Mouse (Mus musculus) heart, embryonic 11.5 days (tissue): Measurements from ENCODE around the gene Adamts9. TPM values are rescaled to one million over a fixed set of nuclear protein-coding genes. Genes with fewer than 3 reads are reported as not detected.
A peak's percentile ranks its signal among the peaks of the same experiment; 100 is the strongest.

ENCODE experiments used
- ATAC-seq: fragments of 200-750 bp; cut with Nextera tagmentation; replicated peaks from 2 replicates; pipeline ENCODE4 v1.8.0; 2017; ENCODE audit warnings: moderate library complexity; ENCODE audit not compliant: insufficient number of reproducible peaks, low FRiP score, low TSS enrichment
- H3K27ac ChIP-seq: fragments of 300-500 bp; sonication (generic); 2 replicates; pipeline ENCODE4 v1.5.1; 2014; ENCODE audit warnings: mild to moderate bottlenecking, low read depth, low read length
- H3K27me3 ChIP-seq: fragments of 300-500 bp; sonication (generic); 2 replicates; pipeline ENCODE4 v1.6.1; 2014; ENCODE audit warnings: mild to moderate bottlenecking, low read length, mixed read lengths; ENCODE audit not compliant: control insufficient read depth, insufficient read depth
- H3K36me3 ChIP-seq: fragments of 300-500 bp; sonication (generic); 2 replicates; pipeline ENCODE4 v1.6.1; 2014; ENCODE audit warnings: mild to moderate bottlenecking, low read length, moderate library complexity, mixed read lengths; ENCODE audit not compliant: control insufficient read depth, insufficient read depth
- H3K4me1 ChIP-seq: fragments of 300-500 bp; sonication (generic); 2 replicates; pipeline ENCODE4 v1.6.1; 2014; ENCODE audit warnings: low read length; ENCODE audit not compliant: control insufficient read depth, insufficient read depth
- H3K4me2 ChIP-seq: fragments of 300-500 bp; sonication (generic); 2 replicates; pipeline ENCODE4 v1.6.1; 2014; ENCODE audit warnings: mild to moderate bottlenecking, moderate library complexity
- H3K4me3 ChIP-seq: fragments of 300-500 bp; sonication (generic); 2 replicates; pipeline ENCODE4 v1.5.1; 2014; ENCODE audit warnings: low read depth, low read length
- H3K9ac ChIP-seq: fragments of 300-500 bp; sonication (generic); 2 replicates; pipeline ENCODE4 v1.6.1; 2014; ENCODE audit warnings: mild to moderate bottlenecking, low read depth, low read length, moderate library complexity
- H3K9me3 ChIP-seq: fragments of 300-500 bp; sonication (generic); replicated peaks from 2 replicates; pipeline ENCODE4 v1.6.1; 2016; ENCODE audit warnings: low read length; ENCODE audit not compliant: control insufficient read depth
- WGBS: fragments of 180-500 bp; shearing (Covaris S2); extraction: QIAGEN DNeasy Blood & Tissue Kit; methylation state at CpG from one replicate; pipeline ENCODE4 v1.1.7; 2014; ENCODE audit not compliant: insufficient replicate concordance; 5-methylcytosine and 5-hydroxymethylcytosine counted together
- polyA plus RNA-seq: library from polyadenylated mRNA; unstranded; fragments of >200 nt; fragmentation: Nextera tagmentation; extraction: Ambion mirVana; gene quantifications from 2 replicates; pipeline ENCODE4 v1.2.1, GENCODE M21; 2014

The Adamts9 gene
- polyA plus RNA-seq, 1 experiment from 2014 or later: 9.6 TPM

DNA sequence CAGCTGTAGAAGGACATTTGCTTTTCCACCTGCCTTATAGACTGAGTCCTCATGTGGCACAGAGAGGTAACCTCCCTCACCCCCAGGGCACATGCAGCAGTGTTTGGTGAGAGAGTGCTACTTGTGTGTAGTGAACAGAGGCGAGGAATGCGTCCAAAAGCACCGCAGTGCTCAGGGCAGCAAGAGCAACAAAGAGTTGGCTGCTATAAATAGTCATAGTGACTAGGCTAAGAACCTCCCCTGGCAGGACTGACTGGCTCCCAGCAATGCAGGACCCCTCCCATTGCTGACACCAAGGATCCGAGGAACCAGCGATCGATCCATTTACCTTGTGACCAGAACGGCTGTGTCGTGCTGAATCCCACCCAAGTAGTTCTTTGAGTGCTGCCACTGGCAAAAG is 33.9 kb downstream of the Adamts9 start:
- Histone ChIP-seq H3K36me3 (peaks cover 3% of the 10 kb centered on the region; the same call in 1 of the 2 replicates), H3K27me3 (no peaks in the 10 kb centered on the region), H3K9ac (no peak overlapping the region), H3K9me3 (no peaks in the 10 kb centered on the region), H3K4me3 (no peak overlapping the region), H3K27ac (peak overlapping the region; percentile 71), H3K4me2 (peak overlapping the region; percentile 44; the same call in 1 of the 2 replicates), H3K4me1 (peaks cover 21% of the 10 kb centered on the region)
- 26% methylated on average over 8 of the region's 8 CpGs for WGBS
- ATAC-seq: no peak; the same call in 1 of the 2 replicates

DNA sequence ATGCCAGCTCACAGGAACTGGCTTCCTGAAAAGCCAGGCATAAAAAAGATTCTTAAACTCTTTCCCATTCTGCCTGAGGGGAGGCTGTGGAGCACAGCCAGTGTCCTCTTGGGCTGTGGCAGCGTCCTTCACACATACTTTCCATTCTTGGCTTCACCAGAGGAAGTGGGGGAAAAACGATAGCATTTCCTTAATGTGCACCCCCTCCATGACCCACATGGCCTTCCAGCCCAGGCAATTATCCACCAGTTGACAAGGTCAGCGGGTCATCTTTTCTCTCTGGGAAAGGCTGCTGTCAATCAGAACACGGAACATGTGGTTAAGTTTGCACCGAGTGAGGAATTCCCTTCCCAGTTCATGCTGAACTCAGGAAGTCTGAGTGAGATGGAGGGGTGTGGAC is 37.4 kb downstream of the Adamts9 start:
- peaks cover 21% of the 10 kb centered on the region for H3K4me1 ChIP-seq
- peak overlapping the region; percentile 58; the same call in 1 of the 2 replicates for H3K27ac ChIP-seq
- H3K9ac ChIP-seq: no peak overlapping the region
- no peaks in the 10 kb centered on the region for H3K27me3 ChIP-seq
- no peak for ATAC-seq
- peaks cover 14% of the 10 kb centered on the region for H3K36me3 ChIP-seq
- H3K4me3 ChIP-seq: no peak overlapping the region
- H3K4me2 ChIP-seq: 0 out of 2 replicates have a peak overlapping the region, but pooled peaks have one; percentile 27
- 12% methylated on average over 5 of the region's 5 CpGs for WGBS
- H3K9me3 ChIP-seq: no peaks in the 10 kb centered on the region

GRCm38 (mm10) chr6:92904491-92904890 is 38.8 kb downstream of the Adamts9 start:
- Histone ChIP-seq H3K4me2 (no peak overlapping the region), H3K9ac (no peak overlapping the region), H3K9me3 (no peaks in the 10 kb centered on the region), H3K27ac (no peak overlapping the region), H3K27me3 (no peaks in the 10 kb centered on the region), H3K36me3 (peaks cover 14% of the 10 kb centered on the region), H3K4me3 (no peak overlapping the region), H3K4me1 (peaks cover 21% of the 10 kb centered on the region)
- WGBS: 51% methylated on average over 2 of the region's 2 CpGs
- no peak for ATAC-seq

DNA sequence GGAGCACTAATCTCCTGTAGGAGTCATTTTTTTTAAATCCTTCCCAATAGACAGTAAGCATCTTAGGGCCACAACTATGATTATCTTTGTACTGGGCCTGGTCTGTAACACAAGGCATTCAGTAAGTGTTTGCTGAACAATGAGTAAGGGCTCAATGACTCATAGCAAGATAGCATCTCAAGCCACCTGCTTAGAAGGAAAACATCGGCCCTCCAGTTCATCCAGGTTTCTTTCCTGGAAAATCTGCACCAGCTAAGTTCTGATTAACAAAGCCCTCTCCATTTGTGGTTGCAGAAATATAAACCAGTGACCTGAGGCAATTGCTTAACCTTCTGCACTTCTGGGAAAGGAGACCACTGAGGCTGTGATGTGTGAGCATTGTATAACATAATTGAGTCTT is 39.3 kb downstream of the Adamts9 start:
- peaks cover 19% of the 10 kb centered on the region for H3K4me1 ChIP-seq
- H3K4me2 ChIP-seq: no peak overlapping the region
- H3K4me3 ChIP-seq: no peak overlapping the region
- no peaks in the 10 kb centered on the region for H3K27me3 ChIP-seq
- no peak overlapping the region for H3K9ac ChIP-seq
- no peak overlapping the region for H3K27ac ChIP-seq
- H3K36me3 ChIP-seq: peaks cover 14% of the 10 kb centered on the region
- no peaks in the 10 kb centered on the region for H3K9me3 ChIP-seq
- WGBS: 49% methylated on average over 1 of the region's 1 CpGs
- no peak for ATAC-seq

DNA sequence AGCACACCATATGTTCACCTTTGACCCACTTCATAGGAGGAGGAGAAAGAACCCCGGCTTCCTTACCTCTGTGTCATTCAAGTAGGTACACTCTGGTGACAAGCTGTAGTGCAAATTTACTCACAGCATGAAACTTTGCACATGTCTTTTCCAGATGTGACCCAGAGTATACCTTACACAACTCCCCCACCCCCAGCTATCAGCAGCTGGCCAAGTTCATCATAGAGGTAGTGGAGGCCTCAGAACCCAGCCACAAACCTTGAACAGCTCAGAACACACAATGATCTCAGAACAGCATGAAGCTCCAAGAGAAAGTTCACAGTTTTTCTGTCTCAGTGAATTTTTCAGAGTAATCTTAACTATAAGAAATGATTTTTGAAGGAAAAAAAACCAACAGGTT is 51.8 kb downstream of the Adamts9 start:
- Histone ChIP-seq H3K27ac (no peak overlapping the region), H3K4me2 (no peak overlapping the region), H3K4me3 (no peak overlapping the region), H3K9ac (no peak overlapping the region), H3K9me3 (no peaks in the 10 kb centered on the region), H3K36me3 (peaks cover 30% of the 10 kb centered on the region), H3K4me1 (peaks cover 9% of the 10 kb centered on the region; the same call in 1 of the 2 replicates), H3K27me3 (no peaks in the 10 kb centered on the region)
- no peak for ATAC-seq
- WGBS: 83% methylated on average over 1 of the region's 1 CpGs

- peaks cover 2% of the 10 kb centered on the region; the same call in 1 of the 2 replicates for H3K4me1 ChIP-seq
- H3K4me3 ChIP-seq: no peak overlapping the region
- no peak overlapping the region for H3K27ac ChIP-seq
- ATAC-seq: no peak
- no peak overlapping the region for H3K4me2 ChIP-seq
- 60% methylated on average over 9 of the region's 9 CpGs for WGBS
- no peaks in the 10 kb centered on the region for H3K9me3 ChIP-seq
- no peaks in the 10 kb centered on the region for H3K27me3 ChIP-seq
- H3K36me3 ChIP-seq: peaks cover 10% of the 10 kb centered on the region
- H3K9ac ChIP-seq: no peak overlapping the region
Observed at GRCm38 (mm10) chr6:92883131-92883900, 60.0 kb downstream of the Adamts9 start.

DNA sequence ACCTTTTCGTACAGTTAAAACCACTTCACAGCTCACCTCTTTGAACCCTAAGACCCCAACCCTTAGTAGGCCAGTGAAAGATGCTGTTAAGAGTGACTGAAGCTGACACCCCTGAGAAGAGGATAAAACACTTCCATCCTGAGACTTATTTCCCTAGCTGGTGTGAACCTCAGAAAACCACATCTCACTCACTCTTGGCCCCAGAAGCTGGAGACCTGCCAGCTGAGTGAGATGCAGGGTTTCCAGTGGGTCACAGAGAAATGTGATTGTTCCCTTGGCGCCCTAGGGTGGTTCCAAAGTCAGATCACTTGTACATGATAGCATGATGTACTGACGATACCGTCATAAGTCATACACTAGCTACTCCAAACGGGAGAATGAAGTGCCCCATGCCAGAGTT is 60.8 kb downstream of the Adamts9 start:
- Histone ChIP-seq H3K27ac (no peak overlapping the region), H3K36me3 (peaks cover 13% of the 10 kb centered on the region)

GRCm38 (mm10) chr6:92879700-92880265 is 63.5 kb downstream of the Adamts9 start:
- WGBS: 79% methylated on average over 14 of the region's 14 CpGs
- H3K9me3 ChIP-seq: no peaks in the 10 kb centered on the region
- H3K27ac ChIP-seq: no peak overlapping the region
- H3K4me1 ChIP-seq: peaks cover 2% of the 10 kb centered on the region
- H3K4me3 ChIP-seq: no peak overlapping the region
- H3K4me2 ChIP-seq: no peak overlapping the region
- ATAC-seq: no peak
- peaks cover 8% of the 10 kb centered on the region for H3K36me3 ChIP-seq
- no peak overlapping the region for H3K9ac ChIP-seq
- H3K27me3 ChIP-seq: no peaks in the 10 kb centered on the region

More for the DNA sequence above, 60.8 kb downstream of the Adamts9 start:
- Histone ChIP-seq H3K4me3 (no peak overlapping the region), H3K4me2 (no peak overlapping the region), H3K9me3 (no peaks in the 10 kb centered on the region), H3K27me3 (no peaks in the 10 kb centered on the region), H3K9ac (no peak overlapping the region), H3K4me1 (peaks cover 2% of the 10 kb centered on the region; the same call in 1 of the 2 replicates)
- ATAC-seq: no peak
- WGBS: 73% methylated on average over 5 of the region's 5 CpGs
